Mouse (Mus musculus) embryo, embryonic 10.5 days (tissue): ENCODE measurements at regions not wholly inside any gene's neighbourhood (a gene's known extent, or its start where the extent isn't known, plus 50 kb on each side); places are given as distances from the start of the nearest gene placed in this dataset.

Source experiments
- DNase-seq: peaks from one replicate; pipeline ENCODE4 v3.0.0-alpha.2; 2015; ENCODE audit warnings: low spot score

- DNase-seq, result no peak
Observed at GRCm38 (mm10) chr1:110813191-110813590, 164.2 kb downstream of the Cdh19 start.

- peak; percentile 63 for DNase-seq
Observed at GRCm38 (mm10) chr1:110799157-110799764, 178.1 kb downstream of the Cdh19 start.

GRCm38 (mm10) chr1:110790586-110790985 is 186.8 kb downstream of the Cdh19 start:
- DNase-seq, result no peak

- no peak for DNase-seq
Observed at GRCm38 (mm10) chr1:110775391-110775790, 202.0 kb downstream of the Cdh19 start.

- no peak for DNase-seq
Observed at GRCm38 (mm10) chr1:110774848-110775247, 202.5 kb downstream of the Cdh19 start.

- DNase-seq, result no peak
Observed at GRCm38 (mm10) chr1:110774096-110774495, 203.3 kb downstream of the Cdh19 start.

GRCm38 (mm10) chr1:110724900-110725299 is 252.5 kb downstream of the Cdh19 start:
- no peak for DNase-seq
